Mouse (Mus musculus): ENCODE data around the gene Ubtd2. TPM values are rescaled to one million over a fixed set of nuclear protein-coding genes. Genes with fewer than 3 reads are reported as not detected.

Gene Ubtd2
- polyA plus RNA-seq, 1 experiment from 2014 or later, result 61.5 TPM

DNA sequence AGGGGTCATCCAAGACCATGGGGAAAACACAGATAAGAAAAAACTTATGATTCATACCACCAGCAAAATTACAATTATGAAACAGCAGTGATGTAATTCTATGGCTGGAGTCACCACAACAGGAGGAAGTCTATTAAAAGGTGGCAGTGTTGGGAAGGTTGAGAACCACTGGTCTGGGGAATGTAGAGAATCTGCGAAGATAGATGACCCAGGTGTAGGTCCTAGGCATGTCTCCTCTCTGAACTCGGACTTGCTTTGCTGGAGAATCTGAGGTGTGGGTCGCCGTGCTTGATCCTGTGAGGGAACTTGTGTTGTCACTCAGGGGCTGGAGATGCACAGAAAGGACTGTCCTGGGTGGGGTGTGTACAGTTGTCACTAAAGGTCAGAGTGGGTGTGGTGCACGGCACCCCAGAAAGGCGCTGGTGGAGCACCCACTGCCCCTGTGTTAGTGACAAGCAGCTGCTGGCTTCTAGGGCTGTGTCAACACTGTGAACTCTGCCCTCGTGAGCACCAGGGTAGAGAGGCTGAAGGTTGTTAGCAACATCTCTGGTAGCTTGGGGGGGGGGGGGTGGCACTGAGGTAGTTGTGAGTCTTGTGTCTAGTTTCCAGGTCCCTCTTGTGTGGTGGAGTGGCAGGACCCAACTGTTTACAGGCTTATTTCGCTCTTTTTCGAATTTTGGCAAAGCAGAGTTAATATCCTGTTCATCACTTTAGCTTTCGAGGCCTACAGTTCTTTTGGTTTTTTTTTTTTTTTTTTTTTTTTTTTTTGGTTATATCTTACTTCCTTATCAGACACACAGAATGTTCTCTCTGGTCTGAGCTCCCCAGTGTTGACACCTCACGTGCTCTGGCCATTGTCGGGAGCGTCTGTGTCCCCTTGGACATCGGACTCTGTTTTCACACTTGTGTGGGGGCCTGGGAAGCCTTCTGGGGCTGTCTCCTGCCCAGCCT lies 99.2 kb downstream of the Ubtd2 start:
- no peak overlapping the region for H3K27ac ChIP-seq (ENCODE audit: low read length)
- peaks cover 36% of the 10 kb centered on the region for H3K4me1 ChIP-seq (ENCODE audit: control insufficient read depth, insufficient read depth, low read length)

DNA sequence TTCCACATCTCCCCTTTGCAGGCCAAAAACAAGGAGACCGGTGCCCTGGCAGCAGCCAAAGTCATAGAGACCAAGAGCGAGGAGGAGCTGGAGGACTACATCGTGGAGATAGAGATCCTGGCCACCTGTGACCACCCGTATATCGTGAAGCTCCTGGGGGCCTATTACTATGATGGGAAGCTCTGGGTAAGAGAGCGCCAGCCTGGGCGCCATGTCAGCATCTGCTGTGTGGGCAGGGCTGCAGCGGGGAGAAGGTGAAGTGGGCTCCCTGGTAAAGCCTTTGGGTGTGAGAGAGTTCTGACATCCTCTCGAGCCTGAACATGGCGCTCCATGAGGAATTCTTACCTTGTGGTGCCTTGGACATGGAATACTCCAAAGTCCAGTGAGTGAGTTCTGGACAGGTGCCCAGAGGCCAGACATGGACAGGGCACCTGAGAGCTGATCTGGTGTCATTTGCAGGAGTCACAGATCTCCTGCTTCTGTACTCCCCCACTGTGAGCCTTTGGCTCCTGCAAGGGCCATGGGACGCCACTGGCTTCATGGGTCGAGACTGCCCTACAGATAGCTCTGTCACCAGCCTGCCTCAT lies 100.0 kb downstream of the Ubtd2 start:
- H3K27ac ChIP-seq (ENCODE audit: low read length), result no peak overlapping the region
- H3K4me2 ChIP-seq (replicated peaks; ENCODE audit: low read depth, low read length), result no peak overlapping the region
- no peaks in the 10 kb centered on the region for H3K9me3 ChIP-seq (ENCODE audit: control insufficient read depth, low read depth, low read length)
- no peaks in the 10 kb centered on the region for H3K27me3 ChIP-seq (ENCODE audit: control insufficient read depth, insufficient read depth, low read length)
- H3K4me1 ChIP-seq (ENCODE audit: control insufficient read depth, insufficient read depth, low read length), result peaks cover 36% of the 10 kb centered on the region
- H3K4me3 ChIP-seq (ENCODE audit: low read depth, low read length), result no peak overlapping the region
- 86% methylated on average over 12 of the region's 12 CpGs for WGBS
- ATAC-seq (ENCODE audit: insufficient number of reproducible peaks, insufficient read depth, low FRiP score, low read depth), result no peak
- H3K9ac ChIP-seq (replicated peaks; ENCODE audit: low read depth, low read length), result no peak overlapping the region
- no peaks in the 10 kb centered on the region for H3K36me3 ChIP-seq (ENCODE audit: control insufficient read depth, insufficient read depth, low read length)

More for the DNA sequence above, 99.2 kb downstream of the Ubtd2 start:
- Histone ChIP-seq H3K27me3 (ENCODE audit: control insufficient read depth, insufficient read depth, low read length) (no peaks in the 10 kb centered on the region), H3K9me3 (ENCODE audit: control insufficient read depth, low read depth, low read length) (no peaks in the 10 kb centered on the region), H3K4me3 (ENCODE audit: low read depth, low read length) (no peak overlapping the region), H3K4me2 (replicated peaks; ENCODE audit: low read depth, low read length) (no peak overlapping the region), H3K36me3 (ENCODE audit: control insufficient read depth, insufficient read depth, low read length) (no peaks in the 10 kb centered on the region), H3K9ac (replicated peaks; ENCODE audit: low read depth, low read length) (no peak overlapping the region)
- 78% methylated on average over 14 of the region's 14 CpGs for WGBS
- ATAC-seq (ENCODE audit: insufficient number of reproducible peaks, insufficient read depth, low FRiP score, low read depth), result no peak

DNA sequence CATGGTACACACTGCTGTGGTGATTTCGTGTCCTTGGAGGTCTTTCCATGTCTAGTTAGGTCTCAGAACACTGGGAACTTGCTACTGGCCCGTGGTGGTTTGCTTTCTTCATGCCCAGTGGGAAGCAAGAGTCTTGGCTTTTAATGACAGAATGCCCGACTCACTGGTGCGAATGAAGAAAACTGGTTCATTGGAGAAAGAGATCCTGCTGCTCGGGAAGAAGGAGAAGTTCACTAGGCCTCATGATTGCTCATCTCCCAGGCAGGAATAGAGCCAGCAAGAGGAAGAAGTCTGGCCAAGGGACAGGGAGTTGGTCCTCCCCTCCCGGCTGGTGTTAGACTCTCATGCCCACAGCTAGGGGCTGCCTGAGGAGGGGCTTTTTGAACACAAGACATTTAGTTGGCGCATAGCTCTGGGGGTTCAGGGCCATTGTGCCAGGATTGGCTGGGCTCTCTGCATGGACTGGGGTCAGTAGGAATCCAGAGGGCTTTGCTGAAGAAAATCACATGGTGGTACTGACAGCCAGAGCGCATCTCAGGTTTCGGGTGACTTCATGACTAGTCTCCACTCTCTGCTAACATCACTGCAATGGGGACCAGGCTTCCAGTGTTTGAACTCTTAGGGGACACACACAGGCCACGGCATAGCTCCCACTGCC lies 101.3 kb downstream of the Ubtd2 start:
- Histone ChIP-seq H3K4me3 (ENCODE audit: low read depth, low read length) (no peak overlapping the region), H3K36me3 (ENCODE audit: control insufficient read depth, insufficient read depth, low read length) (no peaks in the 10 kb centered on the region), H3K4me2 (replicated peaks; ENCODE audit: low read depth, low read length) (no peak overlapping the region), H3K9me3 (ENCODE audit: control insufficient read depth, low read depth, low read length) (no peaks in the 10 kb centered on the region), H3K4me1 (ENCODE audit: control insufficient read depth, insufficient read depth, low read length) (peaks cover 28% of the 10 kb centered on the region), H3K27me3 (ENCODE audit: control insufficient read depth, insufficient read depth, low read length) (no peaks in the 10 kb centered on the region), H3K9ac (replicated peaks; ENCODE audit: low read depth, low read length) (no peak overlapping the region), H3K27ac (ENCODE audit: low read length) (no peak overlapping the region)
- 80% methylated on average over 10 of the region's 10 CpGs for WGBS
- no peak for ATAC-seq (ENCODE audit: insufficient number of reproducible peaks, insufficient read depth, low FRiP score, low read depth)

DNA sequence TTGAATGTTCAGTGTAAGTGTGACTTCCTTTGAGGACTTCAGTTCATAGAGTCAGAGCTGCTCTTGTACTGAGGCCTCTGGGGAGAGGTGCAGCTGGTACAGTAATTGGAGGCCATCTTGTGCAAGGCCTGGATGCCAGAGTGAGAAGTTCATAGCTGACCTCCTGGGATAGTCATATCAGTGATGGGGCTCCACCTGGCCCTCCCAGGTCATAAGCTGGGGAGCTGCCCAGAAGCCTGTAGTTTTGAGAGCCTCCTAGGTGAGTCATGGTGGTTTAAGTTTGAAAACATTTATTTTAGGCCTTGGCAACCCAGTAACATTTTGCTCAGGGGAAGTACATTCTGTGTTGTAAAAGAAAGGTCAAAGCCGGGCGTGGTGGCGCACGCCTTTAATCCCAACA lies 102.9 kb downstream of the Ubtd2 start:
- no peak overlapping the region for H3K4me2 ChIP-seq (replicated peaks; ENCODE audit: low read depth, low read length)
- no peaks in the 10 kb centered on the region for H3K36me3 ChIP-seq (ENCODE audit: control insufficient read depth, insufficient read depth, low read length)
- 94% methylated on average over 4 of the region's 4 CpGs for WGBS
- no peaks in the 10 kb centered on the region for H3K27me3 ChIP-seq (ENCODE audit: control insufficient read depth, insufficient read depth, low read length)
- H3K9me3 ChIP-seq (ENCODE audit: control insufficient read depth, low read depth, low read length), result no peaks in the 10 kb centered on the region
- H3K4me1 ChIP-seq (ENCODE audit: control insufficient read depth, insufficient read depth, low read length), result peaks cover 12% of the 10 kb centered on the region
- H3K4me3 ChIP-seq (ENCODE audit: low read depth, low read length), result no peak overlapping the region
- no peak overlapping the region for H3K9ac ChIP-seq (replicated peaks; ENCODE audit: low read depth, low read length)
- ATAC-seq (ENCODE audit: insufficient number of reproducible peaks, insufficient read depth, low FRiP score, low read depth), result no peak
- H3K27ac ChIP-seq (ENCODE audit: low read length), result no peak overlapping the region

DNA sequence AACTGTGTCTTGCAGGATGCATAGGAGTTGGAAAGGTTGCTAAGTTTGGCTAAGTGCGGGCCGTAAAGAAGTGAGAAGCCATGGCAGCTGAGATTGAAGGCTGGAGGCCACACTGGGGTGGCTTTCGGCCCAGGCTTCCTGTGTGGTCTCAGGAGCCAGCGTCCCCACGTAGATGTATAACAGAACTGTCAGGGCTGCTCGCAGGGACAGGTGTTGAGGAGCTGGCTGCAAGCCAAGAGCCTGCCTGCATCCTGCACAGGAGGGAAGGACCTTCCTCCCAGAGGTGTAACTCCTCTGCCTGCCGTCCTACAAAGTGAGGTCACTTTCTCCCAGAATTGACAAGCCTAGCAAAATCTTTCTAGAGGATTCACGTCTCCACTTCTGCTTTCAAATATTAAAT lies 103.5 kb downstream of the Ubtd2 start:
- H3K27me3 ChIP-seq (ENCODE audit: control insufficient read depth, insufficient read depth, low read length), result no peaks in the 10 kb centered on the region
- no peak overlapping the region for H3K27ac ChIP-seq (ENCODE audit: low read length)
- H3K4me2 ChIP-seq (replicated peaks; ENCODE audit: low read depth, low read length), result no peak overlapping the region
- H3K36me3 ChIP-seq (ENCODE audit: control insufficient read depth, insufficient read depth, low read length), result no peaks in the 10 kb centered on the region
- H3K9ac ChIP-seq (replicated peaks; ENCODE audit: low read depth, low read length), result no peak overlapping the region
- 26% methylated on average over 8 of the region's 8 CpGs for WGBS
- H3K4me3 ChIP-seq (ENCODE audit: low read depth, low read length), result no peak overlapping the region
- no peak for ATAC-seq (ENCODE audit: insufficient number of reproducible peaks, insufficient read depth, low FRiP score, low read depth)
- H3K9me3 ChIP-seq (ENCODE audit: control insufficient read depth, low read depth, low read length), result no peaks in the 10 kb centered on the region
- H3K4me1 ChIP-seq (ENCODE audit: control insufficient read depth, insufficient read depth, low read length), result peaks cover 6% of the 10 kb centered on the region

DNA sequence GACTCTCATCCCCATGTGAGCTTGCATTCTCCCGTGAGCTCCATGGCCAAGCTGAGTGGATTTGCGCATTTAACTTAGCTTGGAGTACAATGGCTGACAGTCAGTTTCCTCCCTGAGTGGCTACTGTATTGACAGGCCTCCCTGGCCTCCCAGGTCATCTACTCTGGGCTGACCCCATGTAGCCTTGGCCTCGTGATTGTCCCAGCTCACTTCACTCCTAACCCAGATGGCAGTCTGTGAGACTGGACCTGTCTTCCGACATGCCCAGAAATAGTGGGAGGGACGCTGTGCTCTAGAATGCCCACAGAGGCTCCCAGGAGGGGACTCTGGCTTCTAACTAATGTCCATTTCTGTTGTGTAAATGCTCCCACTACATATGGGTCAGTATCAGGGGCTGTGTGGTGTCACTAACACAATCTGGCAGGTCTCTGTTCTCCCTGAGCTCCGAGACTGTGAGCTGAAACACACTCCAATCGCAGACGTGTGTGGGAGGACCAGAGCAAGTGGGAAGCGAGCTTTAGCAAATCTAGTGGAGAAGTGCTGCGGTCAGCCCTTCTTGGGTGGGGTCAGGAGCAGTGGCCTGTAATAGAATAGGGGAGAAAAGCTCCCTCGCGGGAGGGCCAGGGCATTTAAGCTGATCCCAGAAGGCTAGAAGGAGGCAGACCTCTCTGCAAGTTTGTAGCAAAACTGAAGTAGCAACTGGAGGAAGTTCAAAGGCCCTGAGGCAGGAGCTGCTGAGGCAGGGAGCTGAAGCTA lies 105.0 kb downstream of the Ubtd2 start:
- Histone ChIP-seq H3K9me3 (ENCODE audit: control insufficient read depth, low read depth, low read length) (no peaks in the 10 kb centered on the region), H3K4me3 (ENCODE audit: low read depth, low read length) (no peak overlapping the region)

DNA sequence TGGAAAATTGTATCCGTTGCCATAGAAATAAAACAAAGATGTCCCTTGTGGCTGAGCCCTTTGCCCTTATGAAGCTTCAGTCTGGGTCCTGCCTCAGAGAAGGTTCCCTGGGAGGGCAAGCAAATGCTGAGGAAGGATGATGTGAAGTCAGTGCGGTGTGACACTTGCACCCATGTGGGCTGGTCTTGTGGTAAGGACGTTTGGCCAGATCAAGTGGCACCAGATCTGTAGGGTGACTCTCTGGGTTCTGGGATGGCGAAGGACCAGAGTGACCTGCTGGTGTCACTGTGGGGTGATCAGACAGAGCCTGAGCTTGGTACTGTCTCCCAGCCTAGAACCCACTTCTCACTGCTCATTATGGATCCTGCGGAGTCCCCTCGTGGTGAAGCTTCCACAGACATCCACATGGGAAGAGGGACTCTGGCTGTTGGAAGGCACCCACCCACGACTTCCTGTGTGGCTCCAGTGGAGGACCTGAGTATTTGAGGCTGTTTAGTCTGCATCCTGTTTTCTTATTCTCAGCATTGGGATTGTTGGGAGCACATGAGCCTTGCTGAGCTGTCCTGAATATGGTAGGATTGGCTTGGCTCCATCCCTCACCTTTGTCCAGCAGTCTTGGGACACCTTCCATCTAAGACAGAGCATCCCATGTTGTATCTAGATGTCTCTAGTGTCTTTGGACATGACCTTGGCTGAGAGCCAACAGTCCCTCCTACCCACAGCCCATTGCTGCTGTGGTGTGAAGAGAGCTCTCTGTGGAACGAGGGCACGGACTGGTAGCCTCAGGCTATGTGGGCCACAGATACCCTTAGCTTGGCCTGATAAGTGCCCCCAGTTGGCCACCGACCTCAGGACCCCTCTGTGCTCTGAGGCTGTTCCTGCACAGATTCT lies 106.5 kb downstream of the Ubtd2 start:
- Histone ChIP-seq H3K4me3 (ENCODE audit: low read depth, low read length) (no peak overlapping the region), H3K27ac (ENCODE audit: low read length) (no peak overlapping the region), H3K36me3 (ENCODE audit: control insufficient read depth, insufficient read depth, low read length) (no peaks in the 10 kb centered on the region), H3K4me1 (ENCODE audit: control insufficient read depth, insufficient read depth, low read length) (0 out of 2 replicates have a peak, but pooled peaks cover 3% of the 10 kb centered on the region), H3K27me3 (ENCODE audit: control insufficient read depth, insufficient read depth, low read length) (no peaks in the 10 kb centered on the region), H3K9ac (replicated peaks; ENCODE audit: low read depth, low read length) (no peak overlapping the region), H3K9me3 (ENCODE audit: control insufficient read depth, low read depth, low read length) (no peaks in the 10 kb centered on the region), H3K4me2 (replicated peaks; ENCODE audit: low read depth, low read length) (no peak overlapping the region)
- ATAC-seq (ENCODE audit: insufficient number of reproducible peaks, insufficient read depth, low FRiP score, low read depth), result no peak
- 79% methylated on average over 10 of the region's 10 CpGs for WGBS

More for the DNA sequence above, 105.0 kb downstream of the Ubtd2 start:
- Histone ChIP-seq H3K4me1 (ENCODE audit: control insufficient read depth, insufficient read depth, low read length) (0 out of 2 replicates have a peak, but pooled peaks cover 3% of the 10 kb centered on the region), H3K4me2 (replicated peaks; ENCODE audit: low read depth, low read length) (no peak overlapping the region), H3K36me3 (ENCODE audit: control insufficient read depth, insufficient read depth, low read length) (no peaks in the 10 kb centered on the region), H3K27me3 (ENCODE audit: control insufficient read depth, insufficient read depth, low read length) (no peaks in the 10 kb centered on the region), H3K9ac (replicated peaks; ENCODE audit: low read depth, low read length) (no peak overlapping the region), H3K27ac (ENCODE audit: low read length) (no peak overlapping the region)
- 82% methylated on average over 12 of the region's 12 CpGs for WGBS
- no peak for ATAC-seq (ENCODE audit: insufficient number of reproducible peaks, insufficient read depth, low FRiP score, low read depth)
